Mouse (Mus musculus): ENCODE data around the gene Sod3. TPM values are rescaled to one million over a fixed set of nuclear protein-coding genes. Genes with fewer than 3 reads are reported as not detected.

The Sod3 gene
- polyA plus RNA-seq, 1 experiment from 2014 or later = 2.4 TPM

DNA sequence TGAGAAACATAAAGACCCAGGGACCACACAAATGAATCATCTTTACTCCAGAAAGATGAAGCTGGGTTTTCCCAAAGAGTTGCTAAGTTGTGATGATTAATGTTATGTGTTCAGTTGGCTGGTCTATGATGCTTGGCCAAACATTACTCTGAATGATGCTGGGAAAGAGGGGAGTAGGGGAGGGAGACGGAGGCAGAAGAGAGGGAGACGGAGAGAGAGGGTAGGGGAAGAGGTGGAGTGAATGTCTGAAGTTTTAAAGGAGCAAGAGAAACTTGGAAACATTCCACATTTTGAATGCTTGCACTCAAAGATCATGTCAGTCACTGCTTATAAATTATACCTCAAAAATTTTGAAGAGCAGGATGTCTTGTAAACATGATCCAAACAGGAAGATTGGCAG is 16.7 kb upstream of the Sod3 start:
- WGBS = 46% methylated on average over 2 of the region's 2 CpGs
- Histone ChIP-seq H3K4me3 (ENCODE audit: low read depth, low read length) (no peak overlapping the region), H3K27ac (replicated peaks) (no peak overlapping the region), H3K27me3 (ENCODE audit: control insufficient read depth, insufficient read depth, low read length) (no peaks in the 10 kb centered on the region), H3K4me2 (replicated peaks; ENCODE audit: low read depth) (no peak overlapping the region), H3K36me3 (ENCODE audit: control insufficient read depth, insufficient read depth, low read length) (no peaks in the 10 kb centered on the region), H3K9me3 (ENCODE audit: control insufficient read depth, low read length) (no peaks in the 10 kb centered on the region), H3K9ac (ENCODE audit: low read length) (no peak overlapping the region), H3K4me1 (replicated peaks; ENCODE audit: control insufficient read depth, insufficient read depth) (no peaks in the 10 kb centered on the region)
- TF ChIP-seq CTCF (IDR thresholded peaks at IDR 0.05; ENCODE audit: low read depth) (no peak), EP300 (optimal IDR thresholded peaks at IDR 0.05) (no peak)
- no peak for ATAC-seq (ENCODE audit: low FRiP score, low TSS enrichment)
- DNase-seq (ENCODE audit: low spot score) = no peak

DNA sequence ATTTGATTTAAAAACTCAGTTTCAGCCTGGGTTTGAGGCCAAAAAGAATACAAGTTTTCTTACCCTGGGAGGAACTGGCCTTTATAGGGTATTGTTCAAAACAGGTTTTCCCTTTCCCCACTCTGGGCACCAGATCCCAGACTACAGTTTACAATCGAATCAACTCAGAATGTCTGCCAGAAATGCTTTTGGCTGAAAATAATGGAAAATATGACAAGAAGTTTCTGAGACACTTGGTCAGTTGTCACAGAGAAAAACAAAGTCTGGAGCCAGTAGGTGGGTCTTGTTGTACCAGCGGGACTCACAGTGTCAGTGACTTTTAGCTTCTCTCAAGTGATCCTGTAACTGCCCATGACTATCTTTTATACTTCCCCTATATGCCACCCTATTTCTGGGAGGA is 13.1 kb upstream of the Sod3 start:
- H3K27me3 ChIP-seq (ENCODE audit: control insufficient read depth, insufficient read depth, low read length) = no peaks in the 10 kb centered on the region
- H3K36me3 ChIP-seq (ENCODE audit: control insufficient read depth, insufficient read depth, low read length) = no peaks in the 10 kb centered on the region
- TF ChIP-seq CTCF (IDR thresholded peaks at IDR 0.05; ENCODE audit: low read depth) (no peak), EP300 (optimal IDR thresholded peaks at IDR 0.05) (no peak)
- WGBS = 60% methylated on average over 2 of the region's 2 CpGs
- H3K4me3 ChIP-seq (ENCODE audit: low read depth, low read length) = no peak overlapping the region
- no peaks in the 10 kb centered on the region for H3K9me3 ChIP-seq (ENCODE audit: control insufficient read depth, low read length)
- H3K27ac ChIP-seq (replicated peaks) = no peak overlapping the region
- no peak for DNase-seq (ENCODE audit: low spot score)
- ATAC-seq (ENCODE audit: low FRiP score, low TSS enrichment) = no peak
- H3K9ac ChIP-seq (ENCODE audit: low read length) = no peak overlapping the region
- H3K4me1 ChIP-seq (replicated peaks; ENCODE audit: control insufficient read depth, insufficient read depth) = no peaks in the 10 kb centered on the region
- no peak overlapping the region for H3K4me2 ChIP-seq (replicated peaks; ENCODE audit: low read depth)

DNA sequence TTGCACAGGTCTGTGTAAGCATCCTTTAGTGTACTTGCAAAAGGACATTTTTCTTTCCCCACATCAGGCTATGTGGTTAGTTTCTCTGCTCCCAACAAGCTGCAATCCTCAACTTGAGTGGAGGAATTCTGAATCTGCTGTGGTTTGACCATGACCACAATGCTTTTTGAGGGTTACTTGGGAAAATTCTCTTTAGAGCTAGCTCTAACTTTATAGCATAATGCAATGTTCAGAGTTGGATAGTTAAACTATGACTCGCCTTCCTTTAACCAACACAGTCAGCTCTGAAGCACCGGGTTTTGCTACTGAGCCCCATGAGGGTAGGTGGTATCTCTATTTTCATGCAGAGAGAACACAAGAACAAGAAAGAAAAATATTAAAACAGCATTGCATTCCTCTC is 12.0 kb upstream of the Sod3 start:
- H3K36me3 ChIP-seq (ENCODE audit: control insufficient read depth, insufficient read depth, low read length) = no peaks in the 10 kb centered on the region
- H3K4me3 ChIP-seq (ENCODE audit: low read depth, low read length) = no peak overlapping the region
- H3K27me3 ChIP-seq (ENCODE audit: control insufficient read depth, insufficient read depth, low read length) = no peaks in the 10 kb centered on the region
- DNase-seq (ENCODE audit: low spot score) = no peak
- no peak overlapping the region for H3K9ac ChIP-seq (ENCODE audit: low read length)
- no peak overlapping the region for H3K27ac ChIP-seq (replicated peaks)
- no peak for TF ChIP-seq CTCF (IDR thresholded peaks at IDR 0.05; ENCODE audit: low read depth)
- ATAC-seq (ENCODE audit: low FRiP score, low TSS enrichment) = no peak
- no peak overlapping the region for H3K4me2 ChIP-seq (replicated peaks; ENCODE audit: low read depth)
- WGBS = 76% methylated on average over 2 of the region's 2 CpGs
- H3K4me1 ChIP-seq (replicated peaks; ENCODE audit: control insufficient read depth, insufficient read depth) = no peaks in the 10 kb centered on the region
- H3K9me3 ChIP-seq (ENCODE audit: control insufficient read depth, low read length) = no peaks in the 10 kb centered on the region

DNA sequence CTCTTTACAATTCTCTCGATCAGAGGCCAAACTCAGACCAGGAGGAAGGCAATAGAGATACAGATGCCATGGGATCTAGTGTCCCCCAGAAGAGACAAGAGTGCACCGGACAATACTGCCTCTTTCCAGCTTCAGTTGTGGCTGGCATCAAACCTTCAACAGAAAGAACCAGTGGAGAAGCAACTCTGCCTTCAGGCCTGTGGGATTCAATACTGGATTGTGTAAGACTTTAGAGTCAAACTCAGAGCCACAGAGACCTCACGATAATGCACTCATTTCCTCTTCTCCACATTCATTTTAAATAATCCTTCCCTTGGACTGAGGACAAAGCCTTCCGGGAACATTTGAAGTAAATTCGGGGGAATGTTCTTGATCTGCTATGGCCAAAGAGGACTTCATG is 10.9 kb upstream of the Sod3 start:
- H3K4me3 ChIP-seq (ENCODE audit: low read depth, low read length) = no peak overlapping the region
- no peaks in the 10 kb centered on the region for H3K36me3 ChIP-seq (ENCODE audit: control insufficient read depth, insufficient read depth, low read length)
- no peaks in the 10 kb centered on the region for H3K4me1 ChIP-seq (replicated peaks; ENCODE audit: control insufficient read depth, insufficient read depth)
- H3K9me3 ChIP-seq (ENCODE audit: control insufficient read depth, low read length) = no peaks in the 10 kb centered on the region
- no peak for DNase-seq (ENCODE audit: low spot score)
- ATAC-seq (ENCODE audit: low FRiP score, low TSS enrichment) = no peak
- TF ChIP-seq CTCF (IDR thresholded peaks at IDR 0.05; ENCODE audit: low read depth) = no peak
- TF ChIP-seq EP300 (optimal IDR thresholded peaks at IDR 0.05) = no peak
- no peak overlapping the region for H3K9ac ChIP-seq (ENCODE audit: low read length)
- H3K27ac ChIP-seq (replicated peaks) = no peak overlapping the region
- no peak overlapping the region for H3K4me2 ChIP-seq (replicated peaks; ENCODE audit: low read depth)
- H3K27me3 ChIP-seq (ENCODE audit: control insufficient read depth, insufficient read depth, low read length) = no peaks in the 10 kb centered on the region
- WGBS = 64% methylated on average over 5 of the region's 5 CpGs

DNA sequence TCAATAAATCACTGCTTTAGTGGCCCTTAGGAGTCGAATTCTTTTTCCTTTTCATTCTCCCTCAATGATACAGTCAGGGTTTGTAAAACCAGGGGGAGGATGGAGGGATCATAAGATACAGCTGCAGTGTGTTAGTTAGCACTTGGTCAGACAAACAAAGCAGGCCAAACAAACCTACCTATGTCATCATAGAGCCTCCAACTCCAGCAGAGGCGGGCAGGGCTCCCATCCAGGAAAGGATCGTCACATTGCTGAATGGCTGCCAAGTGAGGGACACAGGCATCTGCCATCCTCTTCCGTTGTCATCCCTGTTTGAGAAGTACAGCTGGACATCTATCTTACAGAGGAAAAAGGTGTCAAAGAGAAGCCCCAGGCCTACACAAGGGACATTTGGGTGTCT is 9.2 kb upstream of the Sod3 start:
- no peak overlapping the region for H3K27ac ChIP-seq (replicated peaks)
- H3K27me3 ChIP-seq (ENCODE audit: control insufficient read depth, insufficient read depth, low read length) = no peaks in the 10 kb centered on the region
- ATAC-seq (ENCODE audit: low FRiP score, low TSS enrichment) = no peak
- no peaks in the 10 kb centered on the region for H3K9me3 ChIP-seq (ENCODE audit: control insufficient read depth, low read length)
- no peak overlapping the region for H3K4me3 ChIP-seq (ENCODE audit: low read depth, low read length)
- WGBS = 49% methylated on average over 4 of the region's 4 CpGs
- H3K4me1 ChIP-seq (replicated peaks; ENCODE audit: control insufficient read depth, insufficient read depth) = no peaks in the 10 kb centered on the region
- H3K4me2 ChIP-seq (replicated peaks; ENCODE audit: low read depth) = no peak overlapping the region
- H3K9ac ChIP-seq (ENCODE audit: low read length) = no peak overlapping the region
- TF ChIP-seq EP300 (optimal IDR thresholded peaks at IDR 0.05) (no peak), CTCF (IDR thresholded peaks at IDR 0.05; ENCODE audit: low read depth) (no peak)
- DNase-seq (ENCODE audit: low spot score) = no peak
- H3K36me3 ChIP-seq (ENCODE audit: control insufficient read depth, insufficient read depth, low read length) = no peaks in the 10 kb centered on the region

DNA sequence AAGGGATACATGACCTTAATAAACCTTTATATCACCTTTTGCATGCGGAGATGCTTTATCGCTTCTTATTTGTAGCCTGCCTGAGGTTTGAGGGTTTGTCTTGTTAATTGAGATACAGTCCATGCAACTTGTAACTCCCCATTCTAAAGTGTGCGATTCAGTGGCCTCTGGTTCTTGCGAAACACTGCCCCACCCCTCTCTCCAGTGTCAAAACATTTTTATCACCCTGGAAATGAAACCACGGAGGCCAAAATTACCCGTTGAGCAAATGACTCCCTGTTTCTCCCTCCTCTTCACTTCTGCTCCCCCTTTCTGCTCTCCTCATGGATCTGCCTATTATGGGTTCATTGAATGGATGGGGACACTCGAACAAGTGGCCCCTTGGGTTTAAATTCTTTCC is 8.0 kb upstream of the Sod3 start:
- Histone ChIP-seq H3K4me3 (ENCODE audit: low read depth, low read length) (no peak overlapping the region), H3K36me3 (ENCODE audit: control insufficient read depth, insufficient read depth, low read length) (no peaks in the 10 kb centered on the region), H3K4me1 (replicated peaks; ENCODE audit: control insufficient read depth, insufficient read depth) (no peaks in the 10 kb centered on the region), H3K27me3 (ENCODE audit: control insufficient read depth, insufficient read depth, low read length) (no peaks in the 10 kb centered on the region), H3K27ac (replicated peaks) (no peak overlapping the region), H3K9ac (ENCODE audit: low read length) (no peak overlapping the region), H3K9me3 (ENCODE audit: control insufficient read depth, low read length) (no peaks in the 10 kb centered on the region), H3K4me2 (replicated peaks; ENCODE audit: low read depth) (no peak overlapping the region)
- ATAC-seq (ENCODE audit: low FRiP score, low TSS enrichment) = no peak
- 69% methylated on average over 7 of the region's 7 CpGs for WGBS
- TF ChIP-seq EP300 (optimal IDR thresholded peaks at IDR 0.05) (no peak), CTCF (IDR thresholded peaks at IDR 0.05; ENCODE audit: low read depth) (no peak)
- no peak for DNase-seq (ENCODE audit: low spot score)
